Mouse (Mus musculus) heart, adult 2 months (tissue): ENCODE results near the gene Fbxo36. TPM values are rescaled to one million over a fixed set of nuclear protein-coding genes. Genes with fewer than 3 reads are reported as not detected.

ENCODE experiments used
- DNase-seq, 2 experiments: peaks; one replicate each; pipeline ENCODE4 v3.0.0; 2021
- H3K27ac ChIP-seq: fragments of 200-600 bp; 2 replicates; pipeline ENCODE4 v1.8.1; 2022
- H3K27me3 ChIP-seq: fragments of 200-500 bp; 2 replicates; pipeline ENCODE4 v1.6.1; 2012; ENCODE audit warnings: mild to moderate bottlenecking, low read length, inconsistent platforms, mixed read lengths; ENCODE audit not compliant: control insufficient read depth, insufficient read depth
- H3K36me3 ChIP-seq: fragments of 200-500 bp; 2 replicates; pipeline ENCODE4 v1.6.1; 2012; ENCODE audit warnings: low read length, inconsistent platforms; ENCODE audit not compliant: control insufficient read depth, insufficient read depth
- H3K4me1 ChIP-seq: fragments of 200-500 bp; 2 replicates; pipeline ENCODE4 v1.6.1; 2011; ENCODE audit warnings: low read length; ENCODE audit not compliant: control insufficient read depth, insufficient read depth
- H3K4me3 ChIP-seq: fragments of 200-600 bp; 2 replicates; pipeline ENCODE4 v1.8.1; 2022
- H3K79me2 ChIP-seq: fragments of 200-500 bp; replicated peaks from 2 replicates; pipeline ENCODE4 v1.6.1; 2012; ENCODE audit warnings: mild to moderate bottlenecking, inconsistent platforms, low read length, moderate library complexity, mixed read lengths; ENCODE audit not compliant: control insufficient read depth, insufficient read depth
- H3K9ac ChIP-seq: fragments of 200-500 bp; 2 replicates; pipeline ENCODE4 v1.6.1; 2012; ENCODE audit warnings: low read depth, mild to moderate bottlenecking, control low read depth, inconsistent platforms, low read length, mixed read lengths
- CTCF ChIP-seq: fragments of 200-600 bp; IDR thresholded peaks from 2 replicates; pipeline ENCODE4 v1.8.1; 2022; ENCODE audit warnings: antibody characterized with exemption, mild to moderate bottlenecking, moderate library complexity
- EP300 ChIP-seq: fragments of 200-500 bp; IDR thresholded peaks from 2 replicates; pipeline ENCODE4 v1.6.1; 2011; ENCODE audit warnings: low read depth, low read length, control low read depth; ENCODE audit not compliant: insufficient read depth
- POLR2A ChIP-seq: fragments of 200-500 bp; IDR thresholded peaks from 2 replicates; pipeline ENCODE4 v1.6.1; 2011; ENCODE audit warnings: mild to moderate bottlenecking, low read depth, low read length, control low read depth; ENCODE audit not compliant: insufficient read depth
- WGBS: fragments of 180-500 bp; shearing (Covaris S2); methylation state at CpG from one replicate; pipeline ENCODE4 v1.1.7; 2018; 5-methylcytosine and 5-hydroxymethylcytosine counted together
- intact Hi-C: fragments of 180-260 bp; cut with DNase I; formaldehyde crosslinking; loops from one replicate; pipeline ENCODE4 v1.15.1; 2025
- polyA plus RNA-seq: library from polyadenylated mRNA; depleted of rRNA; stranded (reverse); fragments of >200 nt; gene quantifications from 2 replicates; pipeline ENCODE4 v1.2.3, GENCODE M21; 2012
- total RNA-seq, 2 experiments: library from RNA; stranded (reverse); gene quantifications; 2 replicates each; pipeline ENCODE4 v1.2.3; 2021

Fbxo36 gene
- total and polyA plus RNA-seq, 3 experiments, result 1.5 to 2.7 (median 2.5) TPM

GRCm38 (mm10) chr1:84868841-84869240 lies 29.2 kb downstream of the Fbxo36 start:
- no peak for DNase-seq
- Histone ChIP-seq H3K79me2 (no peaks in the 10 kb centered on the region), H3K36me3 (no peaks in the 10 kb centered on the region), H3K27me3 (no peaks in the 10 kb centered on the region), H3K9ac (no peak overlapping the region), H3K27ac (no peak overlapping the region), H3K4me1 (no peaks in the 10 kb centered on the region), H3K4me3 (no peak overlapping the region)
- TF ChIP-seq EP300, result no peak
- no peak for TF ChIP-seq POLR2A
- TF ChIP-seq CTCF, result no peak
- intact Hi-C loops, result no loop called here
- WGBS, result 62% methylated on average over 4 of the region's 4 CpGs

GRCm38 (mm10) chr1:84869498-84869897 lies 29.9 kb downstream of the Fbxo36 start:
- Histone ChIP-seq H3K4me1 (no peaks in the 10 kb centered on the region), H3K4me3 (no peak overlapping the region), H3K9ac (no peak overlapping the region), H3K27ac (no peak overlapping the region), H3K79me2 (no peaks in the 10 kb centered on the region), H3K36me3 (no peaks in the 10 kb centered on the region), H3K27me3 (no peaks in the 10 kb centered on the region)
- intact Hi-C loops, result no loop called here
- no peak for DNase-seq
- WGBS, result 37% methylated on average over 7 of the region's 7 CpGs
- TF ChIP-seq POLR2A (no peak), EP300 (no peak), CTCF (no peak)

DNA sequence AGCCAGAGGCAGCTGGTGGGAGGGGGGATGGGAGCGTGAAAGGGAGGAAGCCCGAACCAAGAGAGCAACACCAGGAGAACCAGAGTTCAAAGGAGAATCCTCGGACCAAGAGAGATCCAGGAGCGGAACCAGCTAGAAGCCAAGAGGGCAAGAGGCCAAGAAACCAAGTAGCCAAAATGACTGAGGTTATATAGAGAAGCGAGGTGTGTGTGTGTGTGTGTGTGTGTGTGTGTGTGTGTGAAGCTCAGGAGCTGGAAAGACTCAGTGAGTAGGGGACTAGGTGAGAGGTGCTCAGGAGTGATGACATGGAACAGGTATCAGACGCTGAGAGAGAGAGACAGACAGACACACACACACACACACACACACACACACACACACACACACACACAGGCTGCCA lies 31.5 kb downstream of the Fbxo36 start:
- 54% methylated on average over 5 of the region's 6 CpGs for WGBS
- Histone ChIP-seq H3K79me2 (no peaks in the 10 kb centered on the region), H3K36me3 (no peaks in the 10 kb centered on the region), H3K4me1 (no peaks in the 10 kb centered on the region), H3K4me3 (no peak overlapping the region), H3K9ac (no peak overlapping the region), H3K27ac (no peak overlapping the region), H3K27me3 (no peaks in the 10 kb centered on the region)
- no peak for DNase-seq
- no peak for TF ChIP-seq POLR2A
- TF ChIP-seq EP300, result no peak
- TF ChIP-seq CTCF, result no peak
- intact Hi-C loops, result no loop called here

DNA sequence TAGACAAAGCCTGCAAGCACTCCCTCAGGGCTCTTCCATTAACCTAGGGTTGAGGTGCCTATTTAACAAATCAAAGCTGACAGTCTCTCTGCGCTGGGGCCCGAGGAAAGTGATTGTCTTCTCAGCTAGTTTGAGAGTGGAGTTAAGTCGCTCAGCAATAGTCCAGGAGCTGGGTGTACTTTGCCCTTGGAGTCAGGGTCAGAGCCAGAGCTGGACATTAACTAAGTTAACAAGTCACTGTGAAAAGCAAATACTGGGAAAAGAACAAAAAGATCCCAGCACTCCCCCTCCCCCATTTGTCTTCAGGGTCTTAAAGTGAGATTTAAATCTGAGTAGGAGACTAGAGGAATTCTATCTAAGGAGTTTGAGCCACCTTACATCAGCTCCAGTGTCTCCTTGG lies 32.5 kb downstream of the Fbxo36 start:
- Histone ChIP-seq H3K9ac (no peak overlapping the region), H3K4me1 (no peaks in the 10 kb centered on the region), H3K36me3 (no peaks in the 10 kb centered on the region), H3K79me2 (no peaks in the 10 kb centered on the region), H3K27ac (no peak overlapping the region), H3K4me3 (no peak overlapping the region), H3K27me3 (no peaks in the 10 kb centered on the region)
- TF ChIP-seq CTCF (no peak), EP300 (no peak), POLR2A (no peak)
- no peak for DNase-seq
- intact Hi-C loops, result no loop called here
- WGBS, result 80% methylated on average over 3 of the region's 3 CpGs

DNA sequence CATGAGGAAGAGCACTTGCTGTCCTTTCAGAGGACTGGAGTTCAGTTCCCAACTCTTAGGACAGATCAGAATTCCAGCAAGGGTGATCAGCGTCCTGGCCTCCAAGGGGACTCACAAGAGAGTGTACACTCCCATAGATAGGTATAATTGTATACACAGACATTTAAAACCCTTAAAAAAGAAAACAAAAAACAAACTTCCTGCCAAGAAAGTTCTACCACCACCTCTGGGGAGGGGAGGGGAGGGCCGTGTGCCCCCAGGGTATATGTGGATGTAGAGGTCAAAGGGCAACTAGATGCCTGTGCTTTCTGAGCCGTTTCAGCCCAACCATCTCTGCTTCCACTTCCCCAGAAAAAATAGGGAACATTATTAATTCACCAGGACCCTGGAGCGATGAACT lies 33.3 kb downstream of the Fbxo36 start:
- no peaks in the 10 kb centered on the region for H3K27me3 ChIP-seq
- no peaks in the 10 kb centered on the region for H3K79me2 ChIP-seq
- DNase-seq, result no peak
- no peak overlapping the region for H3K4me3 ChIP-seq
- no peaks in the 10 kb centered on the region for H3K36me3 ChIP-seq
- H3K27ac ChIP-seq, result no peak overlapping the region
- WGBS, result 55% methylated on average over 4 of the region's 4 CpGs
- intact Hi-C loops, result no loop called here
- TF ChIP-seq CTCF (no peak), EP300 (no peak), POLR2A (no peak)
- no peak overlapping the region for H3K9ac ChIP-seq
- no peaks in the 10 kb centered on the region for H3K4me1 ChIP-seq

DNA sequence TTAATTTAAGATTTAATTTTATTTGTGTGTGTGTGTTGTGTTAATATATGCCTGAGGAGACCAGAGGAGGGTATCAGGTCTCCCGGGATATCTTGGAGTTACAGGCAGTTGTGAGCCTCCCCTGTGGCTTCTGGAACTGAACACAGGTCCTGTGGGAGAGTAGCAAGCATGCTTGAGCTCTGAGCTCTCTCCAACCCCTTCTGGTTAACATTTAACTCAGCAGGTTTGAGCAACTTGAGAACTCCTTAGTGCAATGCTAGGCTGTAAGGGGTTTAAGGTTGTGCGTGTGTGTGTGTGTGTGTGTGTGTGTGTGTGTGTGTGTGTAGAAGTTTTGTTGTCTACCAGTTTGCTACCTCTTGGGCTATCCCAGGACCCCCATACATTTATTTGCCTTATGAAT lies 37.9 kb downstream of the Fbxo36 start:
- no peaks in the 10 kb centered on the region for H3K79me2 ChIP-seq
- no peak overlapping the region for H3K4me3 ChIP-seq
- WGBS, result 91% methylated on average over 2 of the region's 2 CpGs
- no peaks in the 10 kb centered on the region for H3K27me3 ChIP-seq
- TF ChIP-seq CTCF (no peak), POLR2A (no peak), EP300 (no peak)
- H3K9ac ChIP-seq, result no peak overlapping the region
- intact Hi-C loops, result no loop called here
- H3K4me1 ChIP-seq, result no peaks in the 10 kb centered on the region
- DNase-seq, result no peak
- no peaks in the 10 kb centered on the region for H3K36me3 ChIP-seq
- H3K27ac ChIP-seq, result no peak overlapping the region
